Mouse (Mus musculus) MEL (cell line): ENCODE measurements around the gene Crygc. TPM values are rescaled to one million over a fixed set of nuclear protein-coding genes. Genes with fewer than 3 reads are reported as not detected.

Experiments
- DNase-seq: peaks from one replicate; pipeline ENCODE4 v3.0.0; 2011; ENCODE audit warnings: low read depth, low spot score
- H3K27ac ChIP-seq: 2 replicates; pipeline ENCODE4 v1.5.1; 2012; ENCODE audit warnings: low read depth, mild to moderate bottlenecking, control low read depth, low read length, moderate library complexity; ENCODE audit not compliant: control insufficient read depth
- H3K27me3 ChIP-seq, 2 experiments: fragments of 150-350 bp in 1 of 2; sonication (generic) in 1 of 2; 2 replicates each; pipeline ENCODE4 v1.6.1; 2012; ENCODE audit warnings: low read length in 2 of 2, mild to moderate bottlenecking in 2 of 2, improper control_type of control experiment in 1 of 2, moderate library complexity in 1 of 2; ENCODE audit not compliant: insufficient read depth in 2 of 2, control insufficient read depth in 1 of 2
- H3K36me3 ChIP-seq, 2 experiments: 2 replicates each; pipeline ENCODE4 v1.6.1; 2012 to 2014; ENCODE audit warnings: low read length in 2 of 2, improper control_type of control experiment in 1 of 2, inconsistent platforms in 1 of 2, mild to moderate bottlenecking in 1 of 2; ENCODE audit not compliant: insufficient read depth in 2 of 2, control insufficient read depth in 1 of 2
- H3K4me1 ChIP-seq, 2 experiments: fragments of 150-350 bp in 1 of 2; sonication (generic) in 1 of 2; 2 replicates each; pipeline ENCODE4 v1.6.1; 2012; ENCODE audit warnings: low read length in 2 of 2, improper control_type of control experiment in 1 of 2, mild to moderate bottlenecking in 1 of 2; ENCODE audit not compliant: insufficient read depth in 2 of 2, control insufficient read depth in 1 of 2
- H3K4me3 ChIP-seq, 2 experiments: fragments of 150-350 bp in 1 of 2; sonication (generic) in 1 of 2; 2 replicates each; pipeline ENCODE4 v1.5.1; 2012; ENCODE audit warnings: low read depth in 2 of 2, low read length in 2 of 2, mild to moderate bottlenecking in 2 of 2, moderate library complexity in 2 of 2, control low read depth in 1 of 2, improper control_type of control experiment in 1 of 2; ENCODE audit not compliant: control insufficient read depth in 1 of 2, insufficient read depth in 1 of 2
- H3K79me2 ChIP-seq: 2 replicates; pipeline ENCODE4 v1.6.1; 2012; ENCODE audit warnings: mild to moderate bottlenecking, low read length, moderate library complexity; ENCODE audit not compliant: control insufficient read depth, poor library complexity, insufficient read depth
- H3K9ac ChIP-seq: 2 replicates; pipeline ENCODE4 v1.6.1; 2012; ENCODE audit warnings: low read depth, mild to moderate bottlenecking, control low read depth, low read length, moderate library complexity; ENCODE audit not compliant: control insufficient read depth, poor library complexity, severe bottlenecking
- H3K9me3 ChIP-seq: fragments of 150-350 bp; sonication (generic); replicated peaks from 2 replicates; pipeline ENCODE4 v1.6.1; 2012; ENCODE audit warnings: mild to moderate bottlenecking, low read length, improper control_type of control experiment, moderate library complexity; ENCODE audit not compliant: insufficient read depth
- E2F4 ChIP-seq: IDR thresholded peaks from 2 replicates; pipeline ENCODE4 v1.6.1; 2011; ENCODE audit warnings: low read depth, low read length, improper control_type of control experiment, borderline replicate concordance
- ELF1 ChIP-seq: IDR thresholded peaks from 2 replicates; pipeline ENCODE4 v1.6.1; 2014; ENCODE audit warnings: low read depth, mild to moderate bottlenecking, inconsistent platforms, low read length, improper control_type of control experiment, moderate library complexity
- ETS1 ChIP-seq: IDR thresholded peaks from 2 replicates; pipeline ENCODE4 v1.6.1; 2012; ENCODE audit warnings: low read depth, mild to moderate bottlenecking, inconsistent platforms, low read length, improper control_type of control experiment, moderate library complexity
- GATA1 ChIP-seq: IDR thresholded peaks from 2 replicates; pipeline ENCODE4 v1.6.1; 2011; ENCODE audit warnings: low read depth, low read length, improper control_type of control experiment
- JUND ChIP-seq: IDR thresholded peaks from 2 replicates; pipeline ENCODE4 v1.6.1; 2011; ENCODE audit warnings: low read depth, mild to moderate bottlenecking, improper control_type of control experiment, low read length
- KAT2A ChIP-seq: conservative IDR thresholded peaks from 2 replicates; pipeline ENCODE4 v1.6.1; 2012; ENCODE audit warnings: low read depth, low read length, improper control_type of control experiment, inconsistent platforms
- MAFK ChIP-seq: IDR thresholded peaks from 2 replicates; pipeline ENCODE4 v1.6.1; 2011; ENCODE audit warnings: low read depth, mild to moderate bottlenecking, low read length, improper control_type of control experiment, borderline replicate concordance
- MAX ChIP-seq: IDR thresholded peaks from 2 replicates; pipeline ENCODE4 v1.6.1; 2011; ENCODE audit warnings: low read length, improper control_type of control experiment
- MAZ ChIP-seq: IDR thresholded peaks from 2 replicates; pipeline ENCODE4 v1.6.1; 2012; ENCODE audit warnings: low read depth, mild to moderate bottlenecking, inconsistent platforms, low read length, improper control_type of control experiment
- MEF2A ChIP-seq: IDR thresholded peaks from 2 replicates; pipeline ENCODE4 v1.6.1; 2014; ENCODE audit warnings: low read depth, mild to moderate bottlenecking, inconsistent platforms, low read length, improper control_type of control experiment; ENCODE audit not compliant: poor library complexity, insufficient replicate concordance, severe bottlenecking; ENCODE audit errors: extremely low read depth
- NRF1 ChIP-seq: IDR thresholded peaks from 2 replicates; pipeline ENCODE4 v1.6.1; 2014; ENCODE audit warnings: low read depth, mild to moderate bottlenecking, inconsistent platforms, low read length, improper control_type of control experiment, moderate library complexity; ENCODE audit not compliant: poor library complexity, insufficient read depth, severe bottlenecking
- RCOR1 ChIP-seq: IDR thresholded peaks from 2 replicates; pipeline ENCODE4 v1.6.1; 2012; ENCODE audit warnings: low read depth, mild to moderate bottlenecking, inconsistent platforms, low read length, improper control_type of control experiment
- TBP ChIP-seq: IDR thresholded peaks from 2 replicates; pipeline ENCODE4 v1.8.0; 2011; ENCODE audit warnings: low read depth, low read length, improper control_type of control experiment
- TCF12 ChIP-seq: IDR thresholded peaks from 2 replicates; pipeline ENCODE4 v1.6.1; 2014; ENCODE audit warnings: low read depth, mild to moderate bottlenecking, inconsistent platforms, low read length, improper control_type of control experiment, moderate library complexity
- UBTF ChIP-seq: IDR thresholded peaks from 2 replicates; pipeline ENCODE4 v1.6.1; 2012; ENCODE audit warnings: low read depth, mild to moderate bottlenecking, inconsistent platforms, low read length, improper control_type of control experiment, moderate library complexity, borderline replicate concordance; ENCODE audit not compliant: insufficient read depth
- USF1 ChIP-seq: IDR thresholded peaks from 2 replicates; pipeline ENCODE4 v1.6.1; 2014; ENCODE audit warnings: low read depth, mild to moderate bottlenecking, inconsistent platforms, low read length, improper control_type of control experiment, moderate library complexity
- ZMIZ1 ChIP-seq: IDR thresholded peaks from 2 replicates; pipeline ENCODE4 v1.6.1; 2012; ENCODE audit warnings: low read depth, mild to moderate bottlenecking, inconsistent platforms, low read length, improper control_type of control experiment, moderate library complexity
- polyA plus RNA-seq, 2 experiments: library from polyadenylated mRNA; stranded (reverse) in 1 of 2; unstranded in 1 of 2; fragments of >175 nt in 1 of 2; fragments of >200 nt in 1 of 2; gene quantifications; 2 replicates each; pipeline versions ENCODE4 v1.2.1 to v1.2.4; 2012; ENCODE audit warnings: low replicate concordance in 2 of 2, low read depth in 1 of 2; ENCODE audit not compliant: insufficient read length in 2 of 2, insufficient read depth in 1 of 2, missing spikeins in 1 of 2
- total RNA-seq: library from RNA; depleted of rRNA; stranded (reverse); fragments of 300-350 nt; gene quantifications from 2 replicates; pipeline ENCODE4 v1.2.3, GENCODE M21; 2012

Gene Crygc
- total and polyA plus RNA-seq, 3 experiments, result not detected

- DNase-seq, result no peak
- no peak overlapping the region for H3K4me3 ChIP-seq
- TF ChIP-seq E2F4, result no peak
- TF ChIP-seq MAX, result no peak
- TF ChIP-seq GATA1, result no peak
- no peak for TF ChIP-seq RCOR1
- TF ChIP-seq NRF1, result no peak
- TF ChIP-seq UBTF, result no peak
- TF ChIP-seq, all 39 proteins: peak for 0
- H3K9ac ChIP-seq, result no peak overlapping the region
- H3K27me3 ChIP-seq, result no peaks in the 10 kb centered on the region; a peak in 1 of 4 replicates
- H3K79me2 ChIP-seq, result no peaks in the 10 kb centered on the region
- no peaks in the 10 kb centered on the region for H3K9me3 ChIP-seq
- H3K4me1 ChIP-seq, result peaks cover 0 to 5% of the 10 kb centered on the region in 2 experiments; a peak in 2 of 4 replicates
- no peak overlapping the region for H3K27ac ChIP-seq
- peaks cover 0 to 4% of the 10 kb centered on the region in 2 experiments; a peak in 2 of 4 replicates for H3K36me3 ChIP-seq
Measured at GRCm38 (mm10) chr1:65107654-65108279, 34.3 kb upstream of the Crygc start.

GRCm38 (mm10) chr1:65103273-65103672 lies 29.8 kb upstream of the Crygc start, which contains the start of gene Cryga:
Cryga (minus strand) TSS chr1:65103373.
- Histone ChIP-seq H3K27ac (no peak within 1 kb of the TSS), H3K9ac (no peak within 1 kb of the TSS), H3K4me1 (no peaks in the 10 kb centered on the region), H3K4me3 (no peak within 1 kb of the TSS), H3K36me3 (no peaks in the 10 kb centered on the region), H3K27me3 (no peaks in the 10 kb centered on the region; a peak in 1 of 4 replicates), H3K9me3 (no peaks in the 10 kb centered on the region), H3K79me2 (no peaks in the 10 kb centered on the region)
- DNase-seq, result no peak
- TF ChIP-seq MAFK (no peak), TCF12 (no peak), KAT2A (no peak), RCOR1 (no peak), E2F4 (no peak), ZMIZ1 (no peak), TBP (no peak), MEF2A (no peak), JUND (no peak), ELF1 (no peak), ETS1 (no peak), UBTF (no peak), MAZ (no peak), USF1 (no peak)
